Comparison of ENCODE assay signal across 18 mouse cellular contexts in genomic region chr7:131830261-131830660, GRCm38 (mm10).
"Had no signal": no experiment of that assay in that cellular context is flagged by ENCODE, and none has a peak within 500 bp of the region (broad histone marks: within the 10 kb centered on the region; RNA-seq: fewer than 3 reads in every experiment).

No protein-coding gene starts in this region.

- H3K9ac ChIP-seq: lung, embryonic 14.5 days; midbrain, embryonic 12.5 days; neural tube, embryonic 13.5 days; neural tube, embryonic 15.5 days had no signal

- H3K4me3 ChIP-seq: midbrain, embryonic 10.5 days; midbrain, embryonic 12.5 days; myocyte; neural tube, embryonic 13.5 days; neural tube, embryonic 15.5 days had no signal

- ATAC-seq: midbrain, embryonic 16.5 days had no signal

- H3K4me1 ChIP-seq: midbrain, embryonic 12.5 days had no signal

- H3K36me3 ChIP-seq: midbrain, embryonic 10.5 days; midbrain, embryonic 12.5 days; neural tube, embryonic 13.5 days; neural tube, embryonic 15.5 days had no signal

- H3K27ac ChIP-seq: midbrain, embryonic 10.5 days; midbrain, embryonic 12.5 days; neural tube, embryonic 13.5 days; neural tube, embryonic 15.5 days had no signal

- H3K4me2 ChIP-seq: lung, embryonic 14.5 days; midbrain, embryonic 12.5 days; neural tube, embryonic 13.5 days; neural tube, embryonic 15.5 days had no signal

- DNase-seq: lung, embryonic 14.5 days; lung, postnatal 10 days; lung, postnatal 4 days; midbrain, embryonic 14.5 days; retina, postnatal 1 day; right cerebral cortex, adult 18-20 months; right cerebral cortex, postnatal 25 days; right cerebral cortex, postnatal 4 days; spleen, adult 18-20 months; thymus, adult 18-20 months; thymus, postnatal 14 days; thymus, postnatal 36 days had no signal

- H3K9me3 ChIP-seq: midbrain, embryonic 10.5 days; midbrain, embryonic 12.5 days; neural tube, embryonic 13.5 days; neural tube, embryonic 15.5 days had no signal
